In the genomic region with DNA sequence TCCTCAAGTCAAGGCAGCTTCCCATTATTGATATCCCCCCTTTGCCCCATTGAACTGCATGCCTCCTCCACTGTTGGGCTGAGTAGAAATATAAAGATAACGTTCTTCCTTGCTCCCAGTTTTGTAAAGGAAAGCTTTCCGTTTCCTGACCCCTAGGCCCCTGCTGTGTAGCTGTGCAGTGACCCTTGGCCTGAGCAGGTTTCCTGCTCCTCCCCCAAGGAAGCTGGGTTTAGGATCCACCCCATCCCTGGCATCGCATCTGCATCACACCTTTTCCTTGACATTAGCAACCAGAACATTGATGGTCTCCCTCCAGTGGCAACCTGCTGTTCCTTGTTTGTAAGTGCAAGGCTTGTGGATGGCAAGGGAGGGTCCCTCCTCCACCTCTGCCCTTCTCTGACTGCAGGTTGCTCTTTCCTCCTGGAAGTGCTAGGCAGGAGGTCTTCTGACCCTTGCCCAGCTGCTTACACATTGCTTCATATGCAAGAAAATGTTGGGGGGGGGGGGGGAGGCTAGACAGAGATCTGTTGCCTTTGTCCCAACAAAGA, we compare ENCODE assay signal across 17 mouse cellular contexts. TPM values are rescaled to one million over a fixed set of nuclear protein-coding genes. Genes with fewer than 3 reads are reported as not detected.
DNase-seq lines count a peak whose midpoint lies in the region; ATAC-seq and TF ChIP-seq lines count a peak whose summit lies in the region.
"Had no signal": no experiment of that assay in that cellular context is flagged by ENCODE, and none has a peak within 500 bp of the region (broad histone marks: within the 10 kb centered on the region; RNA-seq: fewer than 3 reads in every experiment).

No protein-coding gene starts in this region.

- H3K36me3 ChIP-seq in kidney, embryonic 14.5 days (ENCODE audit: control insufficient read depth, insufficient read depth, low read length): peaks cover 7% of the 10 kb centered on the region; the same call in 1 of the 2 replicates
- no peaks in the 10 kb centered on the region for H3K36me3 ChIP-seq in kidney, adult 2 months (ENCODE audit: control insufficient read depth, insufficient read depth, low read length)

- TF ChIP-seq CTCF in kidney, adult 2 months (conservative IDR thresholded peaks at IDR 0.05; ENCODE audit: insufficient read depth, insufficient read length, low read depth, low read length): no peak

- H3K9me3 ChIP-seq in kidney, embryonic 14.5 days (ENCODE audit: control insufficient read depth, low read length): no peaks in the 10 kb centered on the region
- H3K9me3 ChIP-seq: heart, embryonic 12.5 days; liver, embryonic 13.5 days had no signal

- H3K27ac ChIP-seq in kidney, embryonic 14.5 days (ENCODE audit: low read depth, low read length): no peak overlapping the region
- H3K27ac ChIP-seq in kidney, adult 2 months (ENCODE audit: insufficient read depth, low read depth, low read length): no peak overlapping the region
- H3K27ac ChIP-seq: liver, embryonic 13.5 days had no signal

- 22% methylated on average over 3 of the region's 3 CpGs for WGBS in kidney, embryonic 14.5 days
- 39% methylated on average over 3 of the region's 3 CpGs for WGBS in kidney, adult 2 months

- no peak overlapping the region for H3K4me3 ChIP-seq in kidney, embryonic 14.5 days (ENCODE audit: low read length)
- no peak overlapping the region for H3K4me3 ChIP-seq in kidney, adult 2 months (ENCODE audit: insufficient read depth, low read depth, low read length)
- H3K4me3 ChIP-seq: heart, embryonic 12.5 days; liver, embryonic 13.5 days had no signal

- no peak for ATAC-seq in kidney, embryonic 14.5 days (ENCODE audit: low FRiP score, low TSS enrichment)
- ATAC-seq in megakaryocyte progenitor cell, adult 5-6 weeks (replicated peaks; ENCODE audit: poor library complexity): no peak
- ATAC-seq: inflammation-experienced regulatory T-cells, adult 6 months had no signal

- no peaks in the 10 kb centered on the region for H3K27me3 ChIP-seq in kidney, embryonic 14.5 days (ENCODE audit: control insufficient read depth, insufficient read depth, low read length)
- no peaks in the 10 kb centered on the region for H3K27me3 ChIP-seq in kidney, adult 2 months (replicated peaks; ENCODE audit: control insufficient read depth, insufficient read depth, low read length)
- H3K27me3 ChIP-seq: CH12.LX; heart, embryonic 12.5 days; liver, embryonic 13.5 days had no signal

- no peak overlapping the region for H3K4me2 ChIP-seq in kidney, embryonic 14.5 days (replicated peaks; ENCODE audit: low read depth, low read length)
- H3K4me2 ChIP-seq: heart, embryonic 12.5 days; liver, embryonic 13.5 days had no signal

- DNase-seq in adrenal gland, adult (ENCODE audit: inconsistent age in 2 of 2, low spot score in 1 of 2): peak; percentile 30 to 63
- DNase-seq in adrenal gland, adult 8-10 months: no peak
- DNase-seq in kidney, adult 11 months: peak; percentile 18
- DNase-seq in kidney, adult 2 months: peak; percentile 49
- DNase-seq in kidney, postnatal 4 days: peak; percentile 33 to 44
- DNase-seq in layer of hippocampus, postnatal 36 days: no peak
- DNase-seq: cerebellum, postnatal 10 days; gastrocnemius, postnatal 10 days; left cerebral cortex, postnatal 4 days; liver, embryonic 13.5 days; retina, postnatal 1 day; thymus, adult 18-20 months had no signal

- no peak for TF ChIP-seq POLR2A in kidney, adult 2 months (IDR thresholded peaks at IDR 0.05; ENCODE audit: low read depth, low read length)

- no peak overlapping the region for H3K9ac ChIP-seq in kidney, embryonic 14.5 days (ENCODE audit: low read depth, low read length)
- H3K9ac ChIP-seq: heart, embryonic 12.5 days; liver, embryonic 13.5 days had no signal

- H3K4me1 ChIP-seq in kidney, embryonic 14.5 days (ENCODE audit: control insufficient read depth, insufficient read depth, low read length): no peaks in the 10 kb centered on the region
- H3K4me1 ChIP-seq in kidney, adult 2 months (ENCODE audit: control insufficient read depth, insufficient read depth, low read length): no peaks in the 10 kb centered on the region; the same call in 1 of the 2 replicates
- H3K4me1 ChIP-seq: heart, embryonic 12.5 days; liver, embryonic 13.5 days had no signal

RNA-seq across cellular contexts. Expression of a gene that starts 43.7 kb away (rescaled TPM):
- 10 to 100 TPM; 27.4 to 32.3 (median 31.2) TPM for total RNA-seq in adrenal gland, adult 8-10 months (2022)
- polyA plus RNA-seq in kidney, embryonic 14.5 days (2014; fragmentation: Nextera tagmentation; extraction: Ambion mirVana): 12.3 and 21.7 TPM in 2 replicates
- polyA plus RNA-seq in kidney, adult 2 months (2012; rRNA removed): 3.7 and 5.1 TPM in 2 replicates
- 23.9 and 29.3 TPM in 2 replicates for total RNA-seq in megakaryocyte progenitor cell, adult 5-6 weeks (2015)
- 29.4 and 45.9 TPM in 2 replicates for total RNA-seq in megakaryocyte progenitor cell, adult 5-6 weeks (2017)
- total RNA-seq in layer of hippocampus, postnatal 36 days (2021): 10 to 100 TPM; 14.2 to 16.0 TPM

Comparison
In these comparisons a context has a peak if more than half of its experiments do, and no peak if none do; other contexts are left out.
1. DNase-seq: peak in adrenal gland, adult (2 of 2), kidney, adult 11 months (single experiment), kidney, adult 2 months (single experiment) and kidney, postnatal 4 days (2 of 2); none in adrenal gland, adult 8-10 months (single experiment) and layer of hippocampus, postnatal 36 days (0 of 2).